Mouse (Mus musculus) lung, adult 2 months (tissue): ENCODE results near the gene Ldlrap1.

Experiments
- CTCF ChIP-seq: fragments of 200-500 bp; IDR thresholded peaks from 2 replicates; pipeline ENCODE4 v1.5.1; 2011; ENCODE audit warnings: mild to moderate bottlenecking, low read length, control low read depth; ENCODE audit not compliant: insufficient read depth
- POLR2A ChIP-seq: fragments of 200-500 bp; IDR thresholded peaks from 2 replicates; pipeline ENCODE4 v1.6.1; 2011; ENCODE audit warnings: low read depth, mild to moderate bottlenecking, control low read depth, low read length, borderline replicate concordance; ENCODE audit errors: extremely low read depth

DNA sequence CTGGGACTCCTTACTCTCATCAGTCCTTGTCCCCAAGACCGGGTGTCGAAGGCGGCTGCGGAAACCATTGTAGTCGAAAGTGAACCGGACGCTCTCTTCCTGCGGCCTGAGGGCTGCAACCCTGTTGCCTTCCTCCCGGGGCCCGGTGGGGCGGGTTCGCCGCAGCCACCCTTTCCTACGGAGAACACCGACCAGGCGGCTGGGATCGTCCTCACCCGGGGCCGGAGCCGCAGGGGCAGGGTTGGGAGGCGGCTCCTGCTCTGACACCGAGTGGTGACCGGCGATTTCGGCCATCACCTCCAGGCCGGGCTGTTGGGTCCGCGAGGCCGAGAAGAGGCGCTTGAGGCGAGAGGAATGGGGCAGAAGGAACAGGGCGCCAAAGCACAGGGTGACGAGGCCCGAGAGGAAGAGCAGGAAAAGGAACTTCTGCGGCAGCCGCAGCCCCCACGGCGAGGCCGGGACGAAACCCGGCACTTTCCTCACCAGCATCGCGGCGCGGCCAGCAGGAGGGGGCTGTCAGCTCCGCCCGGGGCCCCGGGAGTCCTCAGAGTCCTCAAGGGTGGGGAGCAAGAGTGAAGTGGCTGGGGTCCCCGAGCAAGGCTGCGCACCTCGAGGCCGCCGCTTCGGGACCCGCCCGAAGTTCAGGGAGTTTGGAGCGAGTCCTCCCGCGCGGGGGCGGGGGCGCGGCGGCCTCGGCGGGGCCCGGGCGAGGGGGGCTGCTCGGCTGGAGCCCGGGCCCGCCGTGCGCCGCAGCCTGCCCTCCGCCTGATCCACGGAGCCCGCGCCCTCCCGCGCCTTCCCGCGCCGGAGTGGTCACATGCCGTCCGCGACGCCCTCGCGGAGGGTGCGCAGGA, 64.6 kb downstream of the Ldlrap1 start:
- TF ChIP-seq POLR2A = no peak
- no peak for TF ChIP-seq CTCF
